Mouse (Mus musculus) lung, embryonic 14.5 days (tissue): Measurements from ENCODE around the gene Palm. TPM values are rescaled to one million over a fixed set of nuclear protein-coding genes. Genes with fewer than 3 reads are reported as not detected.

Experiments
- ATAC-seq: fragments of 200-750 bp; cut with Nextera tagmentation; 2 replicates; pipeline ENCODE4 v1.8.0; 2017; ENCODE audit warnings: mild to moderate bottlenecking, moderate TSS enrichment, moderate library complexity; ENCODE audit not compliant: insufficient read depth
- DNase-seq: peaks from one replicate; pipeline ENCODE4 v3.0.0-alpha.2; 2015
- H3K27ac ChIP-seq: fragments of 300-500 bp; sonication (generic); 2 replicates; pipeline ENCODE4 v1.5.1; 2014; ENCODE audit warnings: low read depth, mild to moderate bottlenecking, moderate library complexity
- H3K27me3 ChIP-seq: fragments of 300-500 bp; sonication (generic); 2 replicates; pipeline ENCODE4 v1.6.1; 2014; ENCODE audit warnings: low read length, control low read depth; ENCODE audit not compliant: insufficient read depth
- H3K36me3 ChIP-seq: fragments of 300-500 bp; sonication (generic); 2 replicates; pipeline ENCODE4 v1.6.1; 2014; ENCODE audit warnings: control low read depth; ENCODE audit not compliant: insufficient read depth
- H3K4me1 ChIP-seq: fragments of 300-500 bp; sonication (generic); 2 replicates; pipeline ENCODE4 v1.6.1; 2014; ENCODE audit warnings: antibody characterized with exemption, control low read depth; ENCODE audit not compliant: insufficient read depth
- H3K4me2 ChIP-seq: fragments of 300-500 bp; sonication (generic); 2 replicates; pipeline ENCODE4 v1.6.1; 2014; ENCODE audit warnings: mild to moderate bottlenecking
- H3K4me3 ChIP-seq: fragments of 300-500 bp; sonication (generic); 2 replicates; pipeline ENCODE4 v1.5.1; 2014; ENCODE audit warnings: low read depth, low read length
- H3K9ac ChIP-seq: fragments of 300-500 bp; sonication (generic); 2 replicates; pipeline ENCODE4 v1.6.1; 2014
- H3K9me3 ChIP-seq: fragments of 300-500 bp; sonication (generic); 2 replicates; pipeline ENCODE4 v1.6.1; 2016; ENCODE audit warnings: low read depth, low read length, control low read depth
- CTCF ChIP-seq: IDR thresholded peaks from 2 replicates; pipeline ENCODE4 v1.5.1; 2016; ENCODE audit warnings: antibody characterized with exemption, low read depth
- WGBS: fragments of 180-500 bp; shearing (Covaris S2); extraction: QIAGEN DNeasy Blood & Tissue Kit; methylation state at CpG from one replicate; pipeline ENCODE4 v1.1.7; 2014; 5-methylcytosine and 5-hydroxymethylcytosine counted together
- polyA plus RNA-seq: library from polyadenylated mRNA; unstranded; fragments of >200 nt; fragmentation: Nextera tagmentation; extraction: Ambion mirVana; gene quantifications from 2 replicates; pipeline ENCODE4 v1.2.1, GENCODE M21; 2014

Palm gene
- polyA plus RNA-seq, 1 experiment from 2014 or later: 72.4 TPM

- no peak overlapping the region for H3K4me3 ChIP-seq
- TF ChIP-seq CTCF: peak; percentile 35
- H3K4me1 ChIP-seq: 0 out of 2 replicates have a peak, but pooled peaks cover 3% of the 10 kb centered on the region
- no peak overlapping the region for H3K27ac ChIP-seq
- H3K4me2 ChIP-seq: no peak overlapping the region
- no peaks in the 10 kb centered on the region for H3K27me3 ChIP-seq
- ATAC-seq (no peak), DNase-seq (no peak)
- no peaks in the 10 kb centered on the region; the same call in 1 of the 2 replicates for H3K9me3 ChIP-seq
- WGBS: 94% methylated on average over 3 of the region's 3 CpGs
- no peaks in the 10 kb centered on the region for H3K36me3 ChIP-seq
- H3K9ac ChIP-seq: no peak overlapping the region
Measured at GRCm38 (mm10) chr10:79772320-79772719, 21.1 kb upstream of the Palm start.

- H3K9me3 ChIP-seq: no peaks in the 10 kb centered on the region; the same call in 1 of the 2 replicates
- ATAC-seq: no peak
- no peak overlapping the region for H3K4me3 ChIP-seq
- H3K36me3 ChIP-seq: no peaks in the 10 kb centered on the region
- H3K4me1 ChIP-seq: peaks cover 7% of the 10 kb centered on the region; the same call in 1 of the 2 replicates
- no peak overlapping the region for H3K27ac ChIP-seq
- H3K27me3 ChIP-seq: no peaks in the 10 kb centered on the region
- DNase-seq: no peak
- H3K4me2 ChIP-seq: no peak overlapping the region
- no peak overlapping the region for H3K9ac ChIP-seq
- no peak for TF ChIP-seq CTCF
- WGBS: 79% methylated on average over 2 of the region's 2 CpGs
Measured at GRCm38 (mm10) chr10:79773208-79773607, 20.2 kb upstream of the Palm start.

GRCm38 (mm10) chr10:79774486-79775279 lies 18.7 kb upstream of the Palm start:
- Histone ChIP-seq H3K9me3 (no peaks in the 10 kb centered on the region; the same call in 1 of the 2 replicates), H3K27me3 (peaks cover 9% of the 10 kb centered on the region; the same call in 1 of the 2 replicates), H3K9ac (no peak overlapping the region), H3K4me1 (peaks cover 7% of the 10 kb centered on the region; the same call in 1 of the 2 replicates), H3K4me2 (no peak overlapping the region), H3K36me3 (no peaks in the 10 kb centered on the region), H3K27ac (no peak overlapping the region), H3K4me3 (no peak overlapping the region)
- TF ChIP-seq CTCF: peak; percentile 54
- 62% methylated on average over 5 of the region's 5 CpGs for WGBS
- DNase-seq (no peak), ATAC-seq (no peak)

GRCm38 (mm10) chr10:79777103-79777531 lies 16.3 kb upstream of the Palm start, which contains the start of gene Fstl3:
Fstl3 (plus strand) TSS chr10:79777272.
- Histone ChIP-seq H3K4me1 (peaks cover 11% of the 10 kb centered on the region), H3K27ac (peak within 1 kb of the TSS; percentile 60), H3K27me3 (peaks cover 12% of the 10 kb centered on the region; the same call in 1 of the 2 replicates), H3K4me2 (peak within 1 kb of the TSS; percentile 83), H3K9me3 (no peaks in the 10 kb centered on the region; the same call in 1 of the 2 replicates), H3K36me3 (no peaks in the 10 kb centered on the region), H3K4me3 (peak within 1 kb of the TSS; percentile 50), H3K9ac (peak within 1 kb of the TSS; percentile 67)
- no peak for TF ChIP-seq CTCF
- ATAC-seq (no peak), DNase-seq (peak; percentile 70)
- 1% methylated on average over 39 of the region's 39 CpGs for WGBS

GRCm38 (mm10) chr10:79778006-79778405 lies 15.4 kb upstream of the Palm start:
- 8% methylated on average over 15 of the region's 15 CpGs for WGBS
- ATAC-seq (peak; percentile 15; the same call in 1 of the 2 replicates), DNase-seq (peak; percentile 81)
- peak overlapping the region; percentile 67 for H3K9ac ChIP-seq
- no peaks in the 10 kb centered on the region; the same call in 1 of the 2 replicates for H3K9me3 ChIP-seq
- H3K4me3 ChIP-seq: peak overlapping the region; percentile 50
- H3K27me3 ChIP-seq: peaks cover 12% of the 10 kb centered on the region
- peaks cover 11% of the 10 kb centered on the region for H3K4me1 ChIP-seq
- no peak for TF ChIP-seq CTCF
- H3K27ac ChIP-seq: peak overlapping the region; percentile 60; the same call in 1 of the 2 replicates
- no peaks in the 10 kb centered on the region for H3K36me3 ChIP-seq
- peak overlapping the region; percentile 83 for H3K4me2 ChIP-seq

- no peak for DNase-seq
- Histone ChIP-seq H3K36me3 (no peaks in the 10 kb centered on the region), H3K9me3 (no peaks in the 10 kb centered on the region; the same call in 1 of the 2 replicates), H3K4me3 (no peak overlapping the region), H3K9ac (no peak overlapping the region), H3K27ac (no peak overlapping the region), H3K4me1 (peaks cover 11% of the 10 kb centered on the region), H3K4me2 (no peak overlapping the region), H3K27me3 (peaks cover 12% of the 10 kb centered on the region)
- ATAC-seq: no peak
- TF ChIP-seq CTCF: no peak
- 24% methylated on average over 2 of the region's 2 CpGs for WGBS
Measured at GRCm38 (mm10) chr10:79779193-79779592, 14.2 kb upstream of the Palm start.
